Mouse (Mus musculus): ENCODE measurements around the gene Mdc1. TPM values are rescaled to one million over a fixed set of nuclear protein-coding genes. Genes with fewer than 3 reads are reported as not detected.

The Mdc1 gene
- total RNA-seq (2021) = 10 to 100 TPM; 17.2 to 18.5 TPM
- long read RNA-seq, partial matches to known transcripts = 5 of 5 reads
- long read RNA-seq, other reads (novel, unspliced or antisense) = 0 of 5 reads

DNA sequence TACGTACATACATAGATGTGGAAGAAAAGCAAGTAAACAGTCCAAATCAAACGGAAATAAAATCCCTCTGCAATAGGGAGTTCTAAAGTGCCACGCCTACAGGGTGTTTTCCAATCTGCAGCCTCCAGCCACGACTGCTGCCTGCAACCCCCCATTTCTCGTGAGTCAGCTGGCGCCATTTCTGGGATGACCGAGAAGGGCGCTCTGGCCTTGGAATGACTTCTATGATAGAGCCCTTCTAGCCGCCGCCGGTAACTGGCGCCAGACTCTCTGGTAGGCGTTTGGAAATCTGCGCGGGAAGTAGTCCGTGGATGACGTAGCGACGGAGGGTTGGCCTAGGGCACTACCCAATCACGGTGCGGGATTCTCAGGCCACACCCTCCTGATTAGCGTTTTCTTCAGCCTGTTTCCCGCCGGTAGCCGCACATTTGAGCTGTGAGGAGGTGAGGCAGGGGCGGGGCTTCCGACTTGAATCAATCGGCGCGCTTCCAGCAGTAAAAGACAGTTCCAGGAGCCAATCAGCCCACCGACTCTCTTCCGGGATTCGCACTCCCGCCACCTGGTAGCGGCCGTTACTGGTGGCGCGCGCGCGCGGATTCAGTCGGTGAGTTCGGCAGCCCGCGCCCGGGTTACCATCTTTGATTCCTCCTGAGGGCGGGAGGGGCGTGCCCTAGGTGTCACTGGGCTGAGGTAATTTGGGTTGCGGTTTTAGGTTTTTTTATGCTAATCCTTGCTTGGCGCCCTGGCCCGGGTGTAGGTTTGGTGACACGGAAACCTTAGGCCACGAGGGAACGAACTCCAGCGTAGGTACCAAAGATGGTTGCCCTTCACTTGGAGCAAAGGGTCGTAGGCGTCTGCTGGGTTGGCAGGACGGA, at the start of gene Mdc1:
Gene Mdc1, plus strand, starts transcription at position 440 of the 875 bp plus-strand sequence.
- peak; percentile 99 to 100 for DNase-seq (ENCODE audit: low spot score in 2 of 2)

DNA sequence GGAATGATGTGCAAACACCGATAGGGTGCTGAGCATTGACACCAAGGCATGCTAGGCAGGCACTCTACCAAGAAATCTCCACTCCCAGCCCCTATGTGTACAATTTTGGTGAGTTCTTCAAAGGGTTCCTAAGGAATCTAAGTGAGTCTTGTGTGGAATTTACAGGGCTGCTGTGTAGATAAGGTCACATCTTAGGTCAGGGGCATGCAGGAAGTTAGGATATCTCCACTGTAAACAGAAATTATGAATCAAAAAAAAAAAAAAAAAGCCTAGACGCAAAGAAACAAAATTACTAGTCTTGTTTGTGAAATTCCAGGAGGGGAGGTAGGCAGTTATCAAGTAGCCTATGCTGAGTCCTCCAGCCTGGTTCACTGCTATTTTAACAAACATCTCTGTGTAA, 48.5 kb upstream of the Mdc1 start:
- no peak for DNase-seq (ENCODE audit: low spot score in 2 of 2)

DNA sequence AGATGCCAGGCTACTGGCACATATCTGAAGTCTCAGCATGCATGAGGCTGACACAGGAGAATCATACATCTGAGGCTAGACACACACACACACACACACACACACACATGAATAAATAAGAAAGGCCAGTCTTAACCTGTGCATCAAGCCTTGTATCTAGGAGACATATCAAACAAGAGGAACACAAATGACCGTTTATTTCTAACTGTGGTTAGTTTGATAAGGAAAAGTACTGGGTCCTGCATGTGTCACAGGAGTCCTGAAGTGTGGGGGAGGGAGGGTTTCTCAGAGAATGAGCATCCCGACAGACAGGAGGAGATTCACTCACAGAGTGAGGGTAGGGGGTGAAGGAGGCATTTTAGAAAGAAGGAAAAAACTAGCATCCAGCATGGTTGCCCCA, 46.2 kb upstream of the Mdc1 start:
- DNase-seq (ENCODE audit: low spot score in 2 of 2) = no peak

DNA sequence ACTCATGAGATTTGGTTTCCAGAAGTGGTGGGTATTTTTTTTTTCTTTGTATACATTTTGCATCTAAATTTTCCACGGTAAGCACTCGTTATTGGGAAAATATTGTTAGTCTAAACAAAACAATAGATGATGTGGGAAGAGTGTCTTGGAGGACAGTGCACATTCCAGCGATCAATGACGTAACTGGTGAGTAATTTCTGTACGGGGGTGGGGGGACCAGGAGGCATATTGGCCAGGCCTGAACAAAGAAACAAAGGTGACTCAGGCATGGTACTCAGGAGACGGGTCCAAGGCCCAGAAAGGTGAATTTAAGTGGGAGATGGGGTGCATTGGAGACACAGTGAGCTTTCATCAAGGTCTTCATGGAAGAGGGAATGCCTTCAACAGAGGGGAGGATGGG, 45.7 kb upstream of the Mdc1 start:
- DNase-seq (ENCODE audit: low spot score in 2 of 2) = no peak

DNA sequence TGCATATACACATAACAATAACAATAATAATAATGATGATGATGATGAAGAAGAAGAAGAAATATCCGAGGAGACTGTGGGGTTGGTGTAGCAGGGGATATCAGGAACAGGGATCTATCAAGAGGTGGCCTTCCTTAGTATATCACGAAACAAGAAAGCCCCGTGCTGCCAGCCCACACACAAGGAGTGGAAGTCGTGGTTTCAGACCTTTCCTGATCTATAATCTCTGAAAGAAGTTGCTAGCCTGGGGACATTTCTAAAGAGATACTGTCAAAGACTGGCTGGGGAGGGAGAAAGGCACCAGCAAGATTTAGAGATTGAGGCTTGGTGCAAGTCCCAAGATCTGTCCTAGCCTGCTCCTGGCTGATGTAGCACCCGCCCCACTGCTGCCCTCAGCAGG, 44.5 kb upstream of the Mdc1 start:
- DNase-seq (ENCODE audit: low spot score in 2 of 2) = no peak

DNA sequence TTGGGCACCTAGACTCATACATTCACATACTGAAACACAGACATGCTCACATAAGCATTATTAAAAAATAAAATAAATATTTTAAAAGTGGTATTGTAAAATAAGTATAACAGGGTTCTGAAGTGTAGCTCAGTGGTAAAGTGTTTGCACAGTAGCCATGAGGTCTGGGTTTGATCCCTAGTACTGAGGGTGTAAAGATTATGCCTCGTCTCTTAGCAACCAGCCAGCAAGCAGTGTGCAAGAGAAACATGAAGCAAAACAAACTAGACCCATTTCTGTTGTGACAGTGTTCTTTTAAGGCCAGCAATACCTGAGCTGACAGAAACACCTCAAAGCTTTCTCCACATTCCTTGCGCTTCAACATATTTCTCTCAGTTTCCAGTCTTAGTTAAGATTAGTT, 40.4 kb upstream of the Mdc1 start:
- no peak for DNase-seq (ENCODE audit: low spot score in 2 of 2)

DNA sequence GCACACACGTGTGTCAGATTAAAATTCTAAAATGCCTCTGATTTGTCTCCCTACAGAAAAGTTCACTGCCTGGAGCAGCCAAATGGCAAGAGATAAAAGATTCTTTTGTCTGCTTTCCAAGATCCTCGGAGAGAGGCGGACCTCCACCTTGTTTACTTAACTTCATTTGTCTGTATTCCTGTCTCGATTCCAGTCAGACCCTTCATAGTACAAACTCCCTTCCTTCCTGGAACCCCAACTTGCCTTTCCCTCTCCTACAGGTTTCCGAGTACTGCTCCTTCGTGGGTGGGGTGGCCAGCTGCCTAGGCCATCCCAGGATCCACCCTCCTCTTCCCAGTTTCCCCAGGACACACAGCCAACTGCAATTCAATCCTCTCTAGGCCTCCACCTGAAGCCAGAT, 38.3 kb upstream of the Mdc1 start:
- DNase-seq (ENCODE audit: low spot score in 2 of 2) = no peak

DNA sequence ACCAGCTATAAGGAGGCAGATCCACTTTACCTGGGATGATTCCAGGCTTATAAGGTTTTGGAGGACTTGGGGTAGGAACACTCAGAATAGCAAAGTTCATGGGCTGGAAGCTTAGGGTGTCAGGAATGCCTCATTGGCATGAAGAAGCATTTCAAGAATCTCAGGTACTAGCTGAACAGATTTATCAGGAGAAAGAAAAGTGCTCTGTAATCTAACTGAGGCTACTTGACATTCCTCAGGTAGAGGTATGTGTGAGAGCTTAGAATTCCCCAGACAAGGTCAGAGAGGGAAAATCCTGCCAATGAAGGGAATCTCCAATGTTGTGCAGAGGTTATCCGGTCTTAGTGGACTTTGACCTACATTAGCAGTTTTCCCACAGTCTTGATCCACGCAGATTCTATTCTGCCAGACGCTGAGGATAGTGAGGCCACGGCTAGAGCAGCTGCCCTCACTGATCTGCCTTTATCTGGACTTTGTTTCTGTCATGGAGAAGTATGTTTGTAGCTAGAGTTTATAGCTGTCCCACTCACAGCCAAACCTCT, 37.4 kb upstream of the Mdc1 start:
- DNase-seq (ENCODE audit: low spot score in 2 of 2) = no peak

DNA sequence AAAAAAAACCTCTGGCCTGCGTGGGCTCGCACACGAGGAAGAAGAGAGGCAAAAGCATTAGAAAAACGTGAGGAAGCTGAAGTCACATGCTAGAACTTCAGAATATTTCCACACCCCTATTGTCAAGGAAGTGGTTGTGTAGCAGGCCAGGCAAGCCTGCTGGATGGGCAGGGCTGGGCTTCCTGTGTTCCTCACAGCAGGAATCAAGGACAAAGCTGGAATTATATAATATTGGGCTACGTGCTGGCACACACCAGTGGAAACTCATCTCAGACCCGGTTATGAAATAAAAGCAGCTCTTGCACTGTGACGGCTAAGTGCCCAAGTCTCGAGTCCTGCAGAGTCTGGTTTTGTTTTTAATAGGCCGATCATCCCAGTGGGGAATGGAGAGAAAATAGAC, 33.2 kb upstream of the Mdc1 start:
- DNase-seq (ENCODE audit: low spot score in 2 of 2) = no peak

DNA sequence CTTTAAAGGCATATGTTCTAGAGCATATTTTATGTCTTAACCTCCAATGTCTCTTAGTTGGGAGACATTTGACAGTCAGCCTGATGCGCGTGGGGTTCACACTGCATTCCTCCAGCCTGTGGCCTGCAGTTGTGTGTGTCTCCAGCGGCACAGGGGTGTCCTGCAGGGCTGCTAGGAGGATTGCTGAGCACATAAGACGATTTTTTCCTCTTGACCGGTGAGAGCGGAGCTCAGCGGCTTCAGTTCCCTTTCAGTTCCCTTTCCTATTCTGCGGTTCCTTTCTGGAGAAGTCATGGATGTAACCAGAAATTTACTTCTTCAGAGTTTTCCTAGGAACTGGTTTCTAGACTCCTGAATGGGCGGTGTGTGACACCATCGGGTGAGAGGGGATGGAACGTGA, 31.9 kb upstream of the Mdc1 start:
- DNase-seq (ENCODE audit: low spot score in 2 of 2) = no peak

DNA sequence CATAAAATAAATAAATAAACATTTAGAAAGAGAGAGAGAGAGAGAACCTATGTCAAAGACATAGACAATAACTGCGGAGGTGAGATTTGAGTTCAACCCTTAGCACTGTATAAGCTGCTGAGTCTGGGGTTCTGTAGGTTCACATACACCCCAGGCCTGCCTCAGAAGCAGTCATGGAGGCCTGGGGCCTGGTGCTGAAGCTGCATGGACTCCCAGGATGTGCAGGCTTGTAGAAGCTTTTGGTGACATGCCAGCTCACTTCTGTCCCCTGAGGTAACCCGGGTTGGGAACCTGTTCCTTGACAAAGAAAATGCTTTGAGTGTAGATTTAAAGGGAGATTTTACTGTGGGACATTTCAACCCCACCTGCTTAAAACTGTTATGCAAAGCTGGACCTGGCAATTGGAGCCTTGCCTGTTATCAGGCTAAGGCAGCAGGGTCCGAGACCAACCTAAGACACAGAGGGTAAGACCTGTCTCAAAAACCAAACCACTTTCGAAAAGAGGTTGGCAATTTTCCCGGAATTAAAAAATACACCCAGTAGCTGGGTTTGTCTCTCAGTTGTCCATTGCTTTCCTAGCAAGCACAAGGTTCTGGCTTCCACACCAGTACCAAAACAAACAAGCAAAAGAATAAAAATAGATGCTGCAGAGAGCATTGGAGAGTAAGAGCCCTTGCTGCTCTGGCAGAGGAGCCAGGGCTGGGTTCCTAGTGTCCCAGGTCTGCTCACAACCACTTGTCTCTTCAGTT, 30.2 kb upstream of the Mdc1 start:
- DNase-seq (ENCODE audit: low spot score in 2 of 2) = no peak

DNA sequence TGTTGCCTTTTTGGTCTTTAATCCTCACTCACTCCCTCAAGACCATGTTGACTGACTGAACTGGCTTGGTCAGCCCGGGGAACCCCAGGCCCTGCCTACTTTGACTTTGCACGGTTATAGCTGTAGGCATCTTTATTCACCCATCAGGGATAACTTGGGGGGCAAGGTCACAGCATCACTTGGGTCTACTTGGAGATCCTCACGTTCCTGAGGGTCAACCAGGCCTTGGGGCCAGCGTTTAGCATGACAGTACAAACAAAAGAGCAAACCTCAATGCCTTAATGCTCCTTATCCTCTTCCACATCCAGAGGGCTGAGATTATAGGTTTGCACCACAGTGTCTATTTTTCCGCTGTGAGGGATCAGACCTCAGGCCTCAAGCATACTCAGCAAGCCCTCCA, 29.0 kb upstream of the Mdc1 start:
- DNase-seq (ENCODE audit: low spot score in 2 of 2) = no peak

DNA sequence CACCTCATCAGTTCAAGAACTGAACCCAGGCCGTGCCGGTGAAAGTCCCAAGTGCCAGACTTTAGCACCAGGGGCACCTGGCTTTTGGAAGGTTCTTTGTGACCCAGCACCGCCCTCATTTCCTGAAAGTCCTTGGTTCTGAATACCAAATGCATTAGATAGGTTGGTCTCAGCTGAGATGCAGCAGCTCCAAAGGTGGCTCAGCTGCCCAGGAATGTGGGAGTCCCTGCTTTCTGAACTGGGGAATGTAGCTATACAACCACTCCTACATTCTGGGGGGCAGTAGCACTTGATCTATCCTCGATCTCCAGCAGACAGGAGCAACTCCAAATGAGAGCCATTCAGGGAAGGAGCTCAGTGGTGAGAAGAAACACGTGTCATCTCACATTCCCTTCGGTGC, 28.6 kb upstream of the Mdc1 start:
- no peak for DNase-seq (ENCODE audit: low spot score in 2 of 2)

DNA sequence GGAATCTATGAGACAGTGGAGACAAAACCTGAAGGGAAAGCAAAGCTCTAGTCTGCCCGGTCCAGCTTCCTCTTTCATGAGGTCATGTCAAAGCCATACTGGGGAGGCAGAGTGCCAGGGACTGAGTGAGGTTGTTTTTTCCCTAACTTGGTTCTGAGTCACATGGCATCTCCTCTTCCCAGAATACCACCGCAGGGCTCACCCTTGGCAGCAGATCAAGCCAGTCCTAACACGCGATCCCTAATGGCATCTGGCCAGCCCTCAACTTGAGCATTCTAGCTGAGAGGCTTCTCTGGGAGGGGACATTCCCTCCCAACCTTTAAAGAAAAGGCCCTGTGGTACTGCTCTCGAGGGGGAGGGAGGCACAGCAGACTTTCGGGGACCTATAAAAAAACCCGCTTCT, 28.1 kb upstream of the Mdc1 start:
- DNase-seq (ENCODE audit: low spot score in 2 of 2) = peak in 1 of 2 experiments; percentile 45

DNA sequence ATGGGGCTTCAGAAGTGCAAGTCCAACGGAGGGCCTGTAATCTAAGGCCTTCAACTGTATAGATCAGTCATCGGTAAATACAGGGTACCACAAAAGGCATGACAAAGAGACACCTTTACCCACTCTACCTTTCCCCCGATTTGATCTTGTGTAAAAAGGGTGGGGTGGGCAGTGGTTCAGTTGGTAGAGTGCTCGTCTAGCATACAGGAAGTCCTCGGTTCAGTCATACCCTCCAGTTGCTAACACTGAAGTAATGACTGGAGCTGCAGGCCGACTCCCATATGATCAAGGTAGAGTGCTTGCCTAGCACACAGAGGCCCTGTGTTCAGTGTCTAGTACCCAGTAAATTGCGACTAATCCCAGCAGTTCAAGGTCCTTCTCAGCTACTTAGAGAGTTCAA, 27.7 kb upstream of the Mdc1 start:
- no peak for DNase-seq (ENCODE audit: low spot score in 2 of 2)

DNA sequence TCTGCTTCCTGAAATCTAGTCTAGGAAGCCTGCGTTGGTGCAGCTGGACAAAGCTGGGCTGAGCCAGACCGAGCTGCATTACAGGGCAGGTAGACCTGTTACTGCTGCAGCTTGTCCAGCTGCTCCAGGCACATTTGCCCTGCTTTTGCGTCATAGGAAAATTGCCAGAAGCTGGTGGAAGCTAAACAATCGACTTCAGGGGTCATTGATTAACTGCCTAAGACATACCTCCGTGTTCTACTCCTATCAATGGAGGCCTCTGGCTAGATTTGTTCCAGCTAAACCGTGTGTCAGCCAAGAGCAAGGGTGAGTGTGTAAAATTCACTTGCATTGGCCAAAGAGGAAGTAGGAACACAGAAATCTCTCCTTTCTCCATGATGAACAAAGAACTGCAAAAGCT, 26.6 kb upstream of the Mdc1 start:
- DNase-seq (ENCODE audit: low spot score in 2 of 2) = no peak

DNA sequence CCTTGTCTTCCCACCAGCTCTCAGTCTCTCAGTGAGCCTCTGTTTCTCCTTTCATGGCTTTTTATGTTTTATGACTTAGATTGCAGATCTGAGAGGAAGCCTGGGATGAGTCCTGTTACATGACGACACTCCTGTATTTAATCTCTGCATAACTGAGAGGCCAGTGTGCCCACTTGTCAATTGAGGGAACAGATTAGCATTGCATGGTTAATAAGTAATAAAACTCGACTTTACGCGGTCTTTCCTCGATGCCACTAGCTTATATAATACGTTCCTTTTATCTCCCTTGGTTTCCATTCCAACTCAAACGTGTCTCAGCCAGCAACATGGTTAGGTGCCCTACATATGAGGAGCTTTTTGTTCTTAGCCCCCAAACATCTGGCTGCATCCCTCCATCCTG, 25.5 kb upstream of the Mdc1 start:
- no peak for DNase-seq (ENCODE audit: low spot score in 2 of 2)

DNA sequence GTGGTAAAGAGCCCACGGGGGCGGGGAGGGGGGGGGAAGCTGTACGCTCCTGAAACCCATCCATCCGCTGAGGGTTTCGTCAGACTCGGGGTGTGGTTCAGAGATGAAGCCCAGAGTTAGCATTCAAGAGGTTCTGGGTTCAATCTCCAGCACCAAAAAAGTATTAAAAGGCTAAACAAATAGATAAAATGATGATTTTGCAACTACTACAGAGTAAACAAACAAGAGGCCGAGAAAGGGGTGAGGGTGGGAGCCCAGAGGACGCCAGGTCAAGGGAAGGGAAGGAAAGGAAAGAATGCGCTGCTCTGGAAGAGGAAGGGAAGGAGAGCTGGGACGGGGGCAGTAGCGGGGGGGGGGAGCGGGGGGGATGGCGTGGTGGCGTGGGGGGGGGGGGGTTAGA, 24.6 kb upstream of the Mdc1 start:
- no peak for DNase-seq (ENCODE audit: low spot score in 2 of 2)

DNA sequence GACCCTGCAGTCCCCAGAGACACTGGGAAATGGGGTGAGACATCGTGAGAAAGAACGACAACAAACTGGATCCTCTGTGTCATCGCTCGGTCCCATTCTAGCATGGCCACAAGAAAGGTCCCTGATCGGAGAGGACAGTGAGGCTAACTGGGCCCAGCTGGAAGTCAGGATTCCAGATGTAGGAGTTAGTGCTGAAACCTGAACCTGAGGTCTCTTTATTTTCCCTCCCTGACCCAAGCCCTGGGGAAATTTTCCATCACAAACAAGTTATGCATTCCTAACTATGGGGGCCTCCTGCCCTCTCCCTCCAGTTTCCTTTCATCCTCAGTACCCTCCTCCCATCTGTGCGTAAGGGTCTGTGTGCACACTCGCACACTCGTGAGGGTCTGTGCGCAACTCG, 24.1 kb upstream of the Mdc1 start:
- DNase-seq (ENCODE audit: low spot score in 2 of 2) = no peak

DNA sequence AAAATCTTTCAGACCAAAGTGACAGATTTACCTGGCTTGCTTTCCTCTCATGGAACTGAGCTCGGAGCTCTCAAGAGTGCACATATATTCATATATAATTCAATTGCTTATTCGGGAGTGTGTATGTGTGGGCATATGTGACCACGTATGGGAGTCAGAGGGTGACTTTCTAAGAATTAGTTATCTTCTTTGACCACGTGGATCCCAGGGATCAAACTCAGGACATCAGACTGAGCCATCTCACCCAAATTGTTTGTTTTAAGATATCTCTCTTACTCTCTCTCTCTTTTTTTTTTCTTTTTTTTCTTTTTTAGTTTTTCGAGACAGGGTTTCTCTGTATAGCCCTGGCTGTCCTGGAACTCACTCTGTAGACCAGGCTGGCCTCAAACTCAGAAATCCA, 21.2 kb upstream of the Mdc1 start:
- no peak for DNase-seq (ENCODE audit: low spot score in 2 of 2)

DNA sequence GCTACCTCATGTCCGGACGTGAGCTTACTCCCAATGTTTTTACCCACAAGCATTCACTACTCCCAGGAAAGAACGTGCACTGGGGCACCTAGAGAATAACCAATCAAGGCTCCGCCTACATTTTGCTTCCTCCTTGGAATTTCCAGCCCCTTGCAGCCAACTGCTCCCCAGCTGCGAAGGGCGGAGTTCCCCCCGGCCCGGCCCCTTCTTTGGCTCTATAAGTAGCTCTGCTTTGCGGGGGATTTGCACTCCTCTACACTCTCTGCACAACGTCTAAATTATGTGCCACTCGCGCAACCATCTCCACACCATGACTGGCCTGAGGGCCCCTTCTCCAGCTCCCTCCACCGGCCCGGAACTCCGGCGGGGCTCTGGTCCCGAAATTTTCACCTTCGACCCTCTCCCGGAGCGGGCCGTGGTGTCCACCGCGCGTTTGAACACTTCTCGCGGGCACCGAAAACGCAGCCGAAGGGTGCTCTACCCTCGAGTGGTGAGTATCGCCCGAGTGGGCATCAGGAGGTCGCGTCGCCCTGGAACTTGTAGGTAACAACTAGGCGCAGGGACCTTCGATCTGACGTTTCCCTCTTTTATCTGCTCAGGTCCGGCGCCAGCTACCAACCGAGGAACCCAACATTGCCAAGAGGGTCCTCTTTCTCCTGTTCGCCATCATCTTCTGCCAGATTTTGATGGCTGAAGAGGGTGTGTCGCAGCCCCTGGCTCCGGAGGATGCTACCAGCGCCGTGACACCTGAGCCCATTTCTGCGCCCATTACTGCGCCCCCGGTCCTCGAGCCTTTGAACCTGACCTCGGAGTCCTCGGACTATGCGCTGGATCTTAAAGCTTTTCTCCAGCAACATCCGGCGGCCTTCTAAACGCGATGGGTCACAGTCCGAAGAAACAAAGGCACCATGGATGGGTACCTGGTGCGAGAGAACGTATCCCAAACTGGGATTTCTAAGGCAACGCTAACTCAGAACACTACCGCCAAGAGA, 19.6 kb upstream of the Mdc1 start, which contains the start of gene Ier3:
Gene Ier3, plus strand, starts transcription at position 246 of the 992 bp plus-strand sequence.
- DNase-seq (ENCODE audit: low spot score in 2 of 2) = no peak
